9 mouse cellular contexts compared by ENCODE assay signal in genomic region chr3:28543380-28543984, GRCm38 (mm10).
DNase-seq lines count a peak whose midpoint lies in the region; ATAC-seq and TF ChIP-seq lines count a peak whose summit lies in the region.
"Had no signal": no experiment of that assay in that cellular context is flagged by ENCODE, and none has a peak within 500 bp of the region (broad histone marks: within the 10 kb centered on the region; RNA-seq: fewer than 3 reads in every experiment).

No protein-coding gene starts in this region.

- intact Hi-C loops in heart, adult 2 months (cut with DNase I): loop anchor here (1.0 to 10.0 kb wide), 3 partner anchors 109 to 379 kb away; partner anchors contain the start of gene Tnik
- intact Hi-C loops in heart, postnatal 25 days (cut with DNase I): loop anchor here (10.0 kb wide), 1 partner anchor 379 kb away; no protein-coding TSS in a partner anchor
- intact Hi-C loops in left cerebral cortex, postnatal 36 days (cut with DNase I): no loop called here

- H3K4me1 ChIP-seq in heart, adult 2 months (ENCODE audit: control insufficient read depth, insufficient read depth, low read length): no peaks in the 10 kb centered on the region
- H3K4me1 ChIP-seq in forebrain, postnatal 0 days (ENCODE audit: insufficient read depth): no peaks in the 10 kb centered on the region
- H3K4me1 ChIP-seq: limb, embryonic 13.5 days had no signal

- no peak overlapping the region for H3K9ac ChIP-seq in heart, adult 2 months (ENCODE audit: low read depth, low read length)
- H3K9ac ChIP-seq in forebrain, postnatal 0 days: no peak overlapping the region
- H3K9ac ChIP-seq: limb, embryonic 13.5 days had no signal

- no peak overlapping the region for H3K4me2 ChIP-seq in forebrain, postnatal 0 days (ENCODE audit: low read depth)
- H3K4me2 ChIP-seq: limb, embryonic 13.5 days had no signal

- no peak for TF ChIP-seq POLR2A in heart, adult 2 months (IDR thresholded peaks at IDR 0.05; ENCODE audit: insufficient read depth, low read depth, low read length)

- H3K27me3 ChIP-seq in heart, adult 2 months (ENCODE audit: control insufficient read depth, insufficient read depth, low read length): no peaks in the 10 kb centered on the region
- no peaks in the 10 kb centered on the region for H3K27me3 ChIP-seq in forebrain, postnatal 0 days (ENCODE audit: insufficient read depth, low read length)

- 69% methylated on average over 10 of the region's 10 CpGs for WGBS in heart, adult 2 months
- 60% methylated on average over 10 of the region's 10 CpGs for WGBS in forebrain, postnatal 0 days

- no peaks in the 10 kb centered on the region for H3K36me3 ChIP-seq in heart, adult 2 months (ENCODE audit: control insufficient read depth, insufficient read depth, low read length)
- no peaks in the 10 kb centered on the region; the same call in 1 of the 2 replicates for H3K36me3 ChIP-seq in forebrain, postnatal 0 days (ENCODE audit: insufficient read depth)
- H3K36me3 ChIP-seq: limb, embryonic 13.5 days had no signal

- H3K79me2 ChIP-seq in heart, adult 2 months (replicated peaks; ENCODE audit: control insufficient read depth, insufficient read depth, low read length): no peaks in the 10 kb centered on the region

- no peak overlapping the region for H3K27ac ChIP-seq in heart, adult 2 months
- 0 out of 2 replicates have a peak overlapping the region, but pooled peaks have one; percentile 36 for H3K27ac ChIP-seq in forebrain, postnatal 0 days (ENCODE audit: low read depth, low read length)
- H3K27ac ChIP-seq: limb, embryonic 13.5 days had no signal

- peak; percentile 77 for TF ChIP-seq CTCF in heart, adult 2 months (IDR thresholded peaks at IDR 0.05)
- TF ChIP-seq CTCF in forebrain, postnatal 0 days (IDR thresholded peaks at IDR 0.05; ENCODE audit: low read depth): peak; percentile 66

- no peaks in the 10 kb centered on the region for H3K9me3 ChIP-seq in forebrain, postnatal 0 days (ENCODE audit: low read length)
- H3K9me3 ChIP-seq: limb, embryonic 13.5 days had no signal

- ATAC-seq in forebrain, postnatal 0 days: peak; percentile 61

- peak; percentile 25 to 30 for DNase-seq in heart, adult 2 months
- no peak for DNase-seq in heart, postnatal 25 days (ENCODE audit: low spot score)
- DNase-seq in 3134 (ENCODE audit: extremely low read depth, insufficient read length, low spot score) (peak; percentile 31), NIH3T3 (ENCODE audit: low read depth) (peak; percentile 76)
- DNase-seq in forebrain, postnatal 0 days: no peak
- peak; percentile 55 for DNase-seq in lung, postnatal 25 days (ENCODE audit: low spot score)
- DNase-seq in left cerebral cortex, postnatal 36 days (ENCODE audit: low spot score in 2 of 2): no peak
- DNase-seq in urinary bladder, postnatal 25 days (ENCODE audit: low spot score): no peak

- H3K4me3 ChIP-seq in heart, adult 2 months: no peak overlapping the region
- H3K4me3 ChIP-seq in forebrain, postnatal 0 days (ENCODE audit: low read depth, low read length): no peak overlapping the region
- H3K4me3 ChIP-seq: limb, embryonic 13.5 days had no signal

- TF ChIP-seq EP300 in heart, adult 2 months (IDR thresholded peaks at IDR 0.05; ENCODE audit: insufficient read depth, low read depth, low read length): 0 out of 2 replicates have a peak, but pooled peaks have one; percentile 28

Comparison
In these comparisons a context has a peak if more than half of its experiments do, and no peak if none do; other contexts are left out.
1. DNase-seq: peak in heart, adult 2 months (2 of 2), 3134 (single experiment), NIH3T3 (single experiment) and lung, postnatal 25 days (single experiment); none in heart, postnatal 25 days (single experiment), forebrain, postnatal 0 days (single experiment), left cerebral cortex, postnatal 36 days (0 of 2) and urinary bladder, postnatal 25 days (single experiment).